Mouse (Mus musculus): ENCODE measurements around the gene Mtmr10.

The Mtmr10 gene

GRCm38 (mm10) chr7:64296286-64297010 is 9.0 kb downstream of the Mtmr10 start:
- DNase-seq = no peak

- no peak for DNase-seq
Observed at GRCm38 (mm10) chr7:64310241-64310640, 22.8 kb downstream of the Mtmr10 start.

- DNase-seq = no peak
Observed at GRCm38 (mm10) chr7:64310756-64311155, 23.3 kb downstream of the Mtmr10 start.

GRCm38 (mm10) chr7:64312811-64313210 is 25.4 kb downstream of the Mtmr10 start:
- no peak for DNase-seq

- DNase-seq = no peak
Observed at GRCm38 (mm10) chr7:64321125-64321524, 33.7 kb downstream of the Mtmr10 start.

- no peak for DNase-seq
Observed at GRCm38 (mm10) chr7:64321658-64322057, 34.2 kb downstream of the Mtmr10 start.

- peak; percentile 78 for DNase-seq
Observed at GRCm38 (mm10) chr7:64326892-64327291, 39.4 kb downstream of the Mtmr10 start.

GRCm38 (mm10) chr7:64327486-64327885 is 40.0 kb downstream of the Mtmr10 start:
- DNase-seq = no peak

- no peak for DNase-seq
Observed at GRCm38 (mm10) chr7:64331309-64331708, 43.9 kb downstream of the Mtmr10 start.

GRCm38 (mm10) chr7:64332686-64333085 is 45.2 kb downstream of the Mtmr10 start:
- DNase-seq = no peak

GRCm38 (mm10) chr7:64347813-64348212 is 60.4 kb downstream of the Mtmr10 start:
- DNase-seq = no peak

- no peak for DNase-seq
Observed at GRCm38 (mm10) chr7:64349147-64349861, 61.9 kb downstream of the Mtmr10 start.

- no peak for DNase-seq
Observed at GRCm38 (mm10) chr7:64351087-64351486, 63.6 kb downstream of the Mtmr10 start.

- DNase-seq = no peak
Observed at GRCm38 (mm10) chr7:64354206-64354605, 66.8 kb downstream of the Mtmr10 start.

- DNase-seq = no peak
Observed at GRCm38 (mm10) chr7:64356661-64357060, 69.2 kb downstream of the Mtmr10 start.

- no peak for DNase-seq
Observed at GRCm38 (mm10) chr7:64357405-64357804, 70.0 kb downstream of the Mtmr10 start.

- no peak for DNase-seq
Observed at GRCm38 (mm10) chr7:64358666-64359065, 71.2 kb downstream of the Mtmr10 start.

- DNase-seq = no peak
Observed at GRCm38 (mm10) chr7:64359943-64360585, 72.6 kb downstream of the Mtmr10 start.

- DNase-seq = no peak
Observed at GRCm38 (mm10) chr7:64360586-64360945, 73.1 kb downstream of the Mtmr10 start.

GRCm38 (mm10) chr7:64365863-64366262 is 78.4 kb downstream of the Mtmr10 start:
- DNase-seq = no peak

- DNase-seq = no peak
Observed at GRCm38 (mm10) chr7:64369841-64370240, 82.4 kb downstream of the Mtmr10 start.

GRCm38 (mm10) chr7:64371940-64372878 is 84.8 kb downstream of the Mtmr10 start:
- DNase-seq = no peak
